Mouse (Mus musculus) testis, adult 2 months (tissue): ENCODE measurements at regions not wholly inside any gene's neighbourhood (a gene's known extent, or its start where the extent isn't known, plus 50 kb on each side); places are given as distances from the start of the nearest gene placed in this dataset.

ENCODE experiments used
- CTCF ChIP-seq: fragments of 200-500 bp; IDR thresholded peaks from 2 replicates; pipeline ENCODE4 v1.5.1; 2012; ENCODE audit warnings: low read depth, mild to moderate bottlenecking, inconsistent platforms, low read length, moderate library complexity; ENCODE audit not compliant: control insufficient read depth, insufficient read depth, insufficient replicate concordance
- POLR2A ChIP-seq: fragments of 200-500 bp; IDR thresholded peaks from 2 replicates; pipeline ENCODE4 v1.6.1; 2012; ENCODE audit warnings: low read depth, mild to moderate bottlenecking, inconsistent platforms, low read length, moderate library complexity; ENCODE audit not compliant: control insufficient read depth

GRCm38 (mm10) chr16:55570097-55570496 lies 268.6 kb downstream of the Nfkbiz start:
- TF ChIP-seq POLR2A, result no peak
- no peak for TF ChIP-seq CTCF
